Mouse (Mus musculus) liver, embryonic 16.5 days (tissue): Measurements from ENCODE around the gene Atpaf2. TPM values are rescaled to one million over a fixed set of nuclear protein-coding genes. Genes with fewer than 3 reads are reported as not detected.
A peak's percentile ranks its signal among the peaks of the same experiment; 100 is the strongest.

Experiments
- ATAC-seq: fragments of 200-750 bp; cut with Nextera tagmentation; 2 replicates; pipeline ENCODE4 v1.8.0; 2017; ENCODE audit warnings: low read depth, mild to moderate bottlenecking, moderate number of reproducible peaks, moderate library complexity
- H3K27ac ChIP-seq: fragments of 300-500 bp; sonication (generic); 2 replicates; pipeline ENCODE4 v1.5.1; 2014; ENCODE audit warnings: mild to moderate bottlenecking, low read length
- H3K27me3 ChIP-seq: fragments of 300-500 bp; sonication (generic); 2 replicates; pipeline ENCODE4 v1.6.1; 2014; ENCODE audit warnings: low read depth, low read length, mixed read lengths; ENCODE audit not compliant: control insufficient read depth, insufficient read depth
- H3K36me3 ChIP-seq: fragments of 300-500 bp; sonication (generic); 2 replicates; pipeline ENCODE4 v1.6.1; 2014; ENCODE audit warnings: mild to moderate bottlenecking; ENCODE audit not compliant: control insufficient read depth, insufficient read depth
- H3K4me1 ChIP-seq: fragments of 300-500 bp; sonication (generic); 2 replicates; pipeline ENCODE4 v1.6.1; 2014; ENCODE audit warnings: low read depth, low read length, mixed read lengths; ENCODE audit not compliant: control insufficient read depth
- H3K4me2 ChIP-seq: fragments of 300-500 bp; sonication (generic); 2 replicates; pipeline ENCODE4 v1.6.1; 2014; ENCODE audit warnings: low read depth, low read length, mixed read lengths
- H3K4me3 ChIP-seq: fragments of 300-500 bp; sonication (generic); 2 replicates; pipeline ENCODE4 v1.5.1; 2014; ENCODE audit warnings: low read depth, mild to moderate bottlenecking, low read length
- H3K9ac ChIP-seq: fragments of 300-500 bp; sonication (generic); 2 replicates; pipeline ENCODE4 v1.6.1; 2014; ENCODE audit warnings: low read depth, low read length
- H3K9me3 ChIP-seq: fragments of 300-500 bp; sonication (generic); replicated peaks from 2 replicates; pipeline ENCODE4 v1.6.1; 2016; ENCODE audit warnings: low read length; ENCODE audit not compliant: control insufficient read depth
- WGBS: fragments of 180-500 bp; shearing (Covaris S2); extraction: QIAGEN DNeasy Blood & Tissue Kit; methylation state at CpG from one replicate; pipeline ENCODE4 v1.1.7; 2014; ENCODE audit not compliant: insufficient replicate concordance; 5-methylcytosine and 5-hydroxymethylcytosine counted together
- polyA plus RNA-seq: library from polyadenylated mRNA; unstranded; fragments of >200 nt; fragmentation: Nextera tagmentation; extraction: Ambion mirVana; gene quantifications from 2 replicates; pipeline ENCODE4 v1.2.1, GENCODE M21; 2015

The Atpaf2 gene
- polyA plus RNA-seq, 1 experiment from 2014 or later = 27.9 TPM

- H3K27me3 ChIP-seq = no peaks in the 10 kb centered on the region
- peak overlapping the region; percentile 86 for H3K4me2 ChIP-seq
- peak overlapping the region; percentile 79 for H3K9ac ChIP-seq
- peak overlapping the region; percentile 92 for H3K4me3 ChIP-seq
- under 1% methylated on average over 21 of the region's 21 CpGs for WGBS
- no peaks in the 10 kb centered on the region for H3K36me3 ChIP-seq
- H3K9me3 ChIP-seq = no peaks in the 10 kb centered on the region
- peaks cover 21% of the 10 kb centered on the region for H3K4me1 ChIP-seq
- peak overlapping the region; percentile 68 for H3K27ac ChIP-seq
- peak; percentile 23 for ATAC-seq
These were observed 1.7 kb downstream of the Atpaf2 start for GRCm38 (mm10) chr11:60416590-60416962.

- peaks cover 4% of the 10 kb centered on the region for H3K36me3 ChIP-seq
- ATAC-seq = no peak
- peaks cover 10% of the 10 kb centered on the region for H3K4me1 ChIP-seq
- H3K27ac ChIP-seq = no peak overlapping the region
- no peak overlapping the region for H3K9ac ChIP-seq
- H3K9me3 ChIP-seq = no peaks in the 10 kb centered on the region
- H3K4me3 ChIP-seq = no peak overlapping the region
- no peaks in the 10 kb centered on the region for H3K27me3 ChIP-seq
- WGBS = 82% methylated on average over 2 of the region's 2 CpGs
- no peak overlapping the region for H3K4me2 ChIP-seq
These were observed 5.3 kb downstream of the Atpaf2 start for GRCm38 (mm10) chr11:60412921-60413320.

DNA sequence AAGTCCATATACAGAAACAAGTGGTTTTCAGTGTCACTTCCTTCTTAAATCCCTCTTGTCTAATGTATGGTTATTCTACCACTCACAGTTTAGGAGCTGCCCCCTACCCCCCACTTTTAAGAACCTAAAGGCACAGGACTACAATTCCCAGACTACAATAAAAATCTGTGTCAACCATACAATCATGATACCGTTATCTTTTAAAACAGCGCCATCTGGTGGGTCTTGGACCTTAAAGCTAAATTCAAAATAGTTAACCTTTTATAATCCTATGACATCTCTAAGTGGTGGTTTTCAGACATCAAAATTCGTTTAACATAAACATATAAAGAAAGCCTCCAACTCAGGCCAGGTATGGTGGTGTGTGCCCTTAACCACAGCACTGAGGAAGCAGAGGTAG is 6.1 kb downstream of the Atpaf2 start:
- Histone ChIP-seq H3K9ac (no peak overlapping the region), H3K4me3 (no peak overlapping the region), H3K27ac (no peak overlapping the region), H3K4me1 (peaks cover 9% of the 10 kb centered on the region), H3K4me2 (no peak overlapping the region), H3K9me3 (no peaks in the 10 kb centered on the region), H3K36me3 (peaks cover 7% of the 10 kb centered on the region), H3K27me3 (no peaks in the 10 kb centered on the region)
- 6% methylated on average over 3 of the region's 3 CpGs for WGBS
- ATAC-seq = no peak

GRCm38 (mm10) chr11:60406606-60407005 is 11.7 kb downstream of the Atpaf2 start:
- Histone ChIP-seq H3K4me1 (no peaks in the 10 kb centered on the region), H3K4me2 (no peak overlapping the region), H3K9me3 (no peaks in the 10 kb centered on the region), H3K27me3 (no peaks in the 10 kb centered on the region), H3K27ac (no peak overlapping the region), H3K36me3 (peaks cover 39% of the 10 kb centered on the region), H3K9ac (no peak overlapping the region), H3K4me3 (no peak overlapping the region)
- ATAC-seq = no peak
- WGBS = 82% methylated on average over 1 of the region's 1 CpGs

- no peak overlapping the region for H3K27ac ChIP-seq
- ATAC-seq = no peak
- H3K36me3 ChIP-seq = peaks cover 8% of the 10 kb centered on the region
- 63% methylated on average over 2 of the region's 2 CpGs for WGBS
- H3K4me2 ChIP-seq = no peak overlapping the region
- H3K9ac ChIP-seq = no peak overlapping the region
- no peak overlapping the region for H3K4me3 ChIP-seq
- no peaks in the 10 kb centered on the region for H3K27me3 ChIP-seq
- H3K4me1 ChIP-seq = no peaks in the 10 kb centered on the region
- H3K9me3 ChIP-seq = no peaks in the 10 kb centered on the region
These were observed 21.1 kb downstream of the Atpaf2 start for GRCm38 (mm10) chr11:60397172-60397571.

DNA sequence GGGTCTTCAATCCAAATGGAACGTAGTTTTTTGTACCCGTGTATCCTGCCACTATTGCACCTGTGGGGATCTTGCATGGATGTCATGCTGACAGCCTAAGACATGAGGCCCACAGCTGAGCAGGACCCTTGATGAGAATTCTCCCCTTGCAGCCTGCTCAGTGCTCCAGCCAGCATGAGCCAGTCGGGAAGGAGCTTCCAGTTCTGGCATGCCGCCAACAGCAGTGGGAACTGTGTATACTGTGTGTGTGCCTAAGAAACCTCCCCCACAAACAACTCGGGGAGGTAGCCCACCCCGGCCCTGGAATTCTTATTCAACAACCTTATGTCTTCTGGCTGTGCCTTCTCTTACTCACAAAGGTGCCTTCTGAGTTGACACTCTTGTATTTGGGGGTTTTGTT is 21.7 kb downstream of the Atpaf2 start:
- no peak overlapping the region for H3K9ac ChIP-seq
- no peak for ATAC-seq

DNA sequence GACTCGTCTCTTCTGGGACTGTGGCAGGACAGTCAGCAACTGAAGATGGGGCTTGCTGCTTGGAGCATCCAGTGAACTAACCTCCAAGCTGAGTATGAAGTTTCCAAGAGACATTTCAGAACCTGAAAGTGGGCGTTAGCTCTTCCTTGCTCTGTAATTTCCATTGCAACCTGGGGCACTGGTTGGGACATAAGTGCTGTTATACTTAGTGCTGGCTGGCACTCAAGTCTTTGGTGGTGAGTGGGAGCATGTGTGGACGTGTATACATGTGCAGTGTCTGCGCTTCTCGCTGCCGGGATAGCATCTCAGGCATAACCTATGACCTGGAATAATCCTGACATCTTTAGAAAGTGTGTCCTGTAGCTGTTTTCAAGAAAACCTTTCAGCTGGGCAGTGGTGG is 26.9 kb downstream of the Atpaf2 start:
- Histone ChIP-seq H3K4me2 (no peak overlapping the region), H3K9ac (no peak overlapping the region), H3K4me1 (no peaks in the 10 kb centered on the region), H3K9me3 (no peaks in the 10 kb centered on the region), H3K27me3 (no peaks in the 10 kb centered on the region), H3K36me3 (no peaks in the 10 kb centered on the region), H3K4me3 (no peak overlapping the region), H3K27ac (no peak overlapping the region)
- no peak for ATAC-seq
- 68% methylated on average over 6 of the region's 6 CpGs for WGBS

More for the DNA sequence above, 21.7 kb downstream of the Atpaf2 start:
- Histone ChIP-seq H3K27ac (no peak overlapping the region), H3K36me3 (peaks cover 8% of the 10 kb centered on the region), H3K4me3 (no peak overlapping the region), H3K9me3 (no peaks in the 10 kb centered on the region), H3K4me2 (no peak overlapping the region), H3K4me1 (no peaks in the 10 kb centered on the region), H3K27me3 (no peaks in the 10 kb centered on the region)
- 58% methylated on average over 6 of the region's 6 CpGs for WGBS

DNA sequence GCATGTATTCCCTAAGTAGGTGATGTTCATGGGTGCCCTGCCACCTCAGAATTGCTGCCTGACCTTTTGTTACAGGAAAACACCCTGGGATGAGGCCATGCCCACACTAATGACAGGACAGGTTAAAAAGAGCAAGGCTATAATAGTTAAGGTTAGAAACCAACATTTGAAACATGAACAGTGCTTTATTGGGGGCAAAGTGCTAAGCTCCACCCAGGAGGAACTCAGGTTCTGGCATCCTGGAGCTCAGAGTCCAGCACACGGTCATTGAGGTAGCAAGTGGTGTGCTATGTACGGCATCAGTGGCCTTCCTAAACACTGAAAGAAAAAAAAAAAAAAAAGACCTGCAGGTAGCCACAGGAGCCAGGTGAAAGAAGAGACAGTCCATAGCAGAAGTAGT is 30.3 kb downstream of the Atpaf2 start:
- H3K4me3 ChIP-seq = no peak overlapping the region
- ATAC-seq = no peak
- 63% methylated on average over 2 of the region's 2 CpGs for WGBS
- no peak overlapping the region for H3K4me2 ChIP-seq
- no peaks in the 10 kb centered on the region for H3K36me3 ChIP-seq
- no peak overlapping the region for H3K27ac ChIP-seq
- H3K9ac ChIP-seq = no peak overlapping the region
- H3K27me3 ChIP-seq = peaks cover 3% of the 10 kb centered on the region; the same call in 1 of the 2 replicates
- no peaks in the 10 kb centered on the region for H3K9me3 ChIP-seq
- no peaks in the 10 kb centered on the region for H3K4me1 ChIP-seq

- Histone ChIP-seq H3K36me3 (no peaks in the 10 kb centered on the region), H3K4me2 (no peak overlapping the region)
These were observed 32.3 kb downstream of the Atpaf2 start for GRCm38 (mm10) chr11:60385946-60386345.

More at GRCm38 (mm10) chr11:60385946-60386345, 32.3 kb downstream of the Atpaf2 start:
- H3K27me3 ChIP-seq = peaks cover 3% of the 10 kb centered on the region; the same call in 1 of the 2 replicates
- 59% methylated on average over 5 of the region's 5 CpGs for WGBS
- no peak overlapping the region for H3K9ac ChIP-seq
- no peaks in the 10 kb centered on the region for H3K4me1 ChIP-seq
- no peaks in the 10 kb centered on the region for H3K9me3 ChIP-seq
- no peak overlapping the region for H3K4me3 ChIP-seq
- no peak for ATAC-seq
- no peak overlapping the region for H3K27ac ChIP-seq
